Mouse (Mus musculus) brain, adult 2 months (tissue): Measurements from ENCODE around the gene Spen.

ENCODE experiments used
- DNase-seq: peaks from one replicate; pipeline ENCODE4 v3.0.0; 2011; ENCODE audit warnings: low read depth, low spot score

The Spen gene

GRCm38 (mm10) chr4:141422841-141423240 is 115.6 kb downstream of the Spen start:
- DNase-seq = no peak

GRCm38 (mm10) chr4:141421423-141421822 is 117.0 kb downstream of the Spen start:
- DNase-seq = no peak

GRCm38 (mm10) chr4:141420886-141421285 is 117.5 kb downstream of the Spen start:
- DNase-seq = no peak

- no peak for DNase-seq
These were observed 118.1 kb downstream of the Spen start, which contains the start of gene Hspb7 for GRCm38 (mm10) chr4:141420192-141420829. Gene Hspb7, plus strand, starts transcription at chr4:141420779.

- peak; percentile 68 for DNase-seq
These were observed 118.8 kb downstream of the Spen start for GRCm38 (mm10) chr4:141419398-141420191.
